Mouse (Mus musculus) layer of hippocampus, postnatal 10 days (tissue): ENCODE results near the gene Wnt3. TPM values are rescaled to one million over a fixed set of nuclear protein-coding genes. Genes with fewer than 3 reads are reported as not detected.

ENCODE experiments used
- DNase-seq, 2 experiments: peaks; one replicate each; pipeline ENCODE4 v3.0.0; 2021; ENCODE audit warnings: low spot score in 2 of 2
- total RNA-seq, 2 experiments: library from RNA; stranded (reverse); gene quantifications; 2 replicates each; pipeline ENCODE4 v1.2.3; 2021

Wnt3 gene
- total RNA-seq, 2 experiments from 2014 or later: 1.1 to 1.8 TPM

DNA sequence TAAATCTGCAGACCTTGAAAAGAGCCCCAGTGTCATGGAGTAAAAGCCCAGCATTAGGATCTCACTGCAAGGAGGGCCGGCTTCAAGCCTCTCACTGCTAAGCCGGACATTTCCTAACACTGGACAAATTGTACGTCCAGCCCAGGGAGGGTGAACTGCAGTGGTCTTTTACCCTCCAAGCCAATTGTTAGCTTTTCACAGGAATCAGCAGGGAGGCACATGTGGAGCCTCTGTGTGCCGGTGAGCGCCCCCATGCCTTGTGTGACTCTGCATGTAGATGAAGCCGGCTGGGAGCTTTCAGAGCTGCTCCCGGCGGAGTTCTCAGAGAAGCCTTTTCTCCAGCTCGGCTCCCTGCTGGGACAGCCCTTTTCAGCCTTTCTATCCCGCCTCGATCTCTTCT, 66.9 kb downstream of the Wnt3 start:
- peak; percentile 50 to 64 for DNase-seq

GRCm38 (mm10) chr11:103848287-103848686, 74.3 kb downstream of the Wnt3 start:
- DNase-seq: no peak

DNA sequence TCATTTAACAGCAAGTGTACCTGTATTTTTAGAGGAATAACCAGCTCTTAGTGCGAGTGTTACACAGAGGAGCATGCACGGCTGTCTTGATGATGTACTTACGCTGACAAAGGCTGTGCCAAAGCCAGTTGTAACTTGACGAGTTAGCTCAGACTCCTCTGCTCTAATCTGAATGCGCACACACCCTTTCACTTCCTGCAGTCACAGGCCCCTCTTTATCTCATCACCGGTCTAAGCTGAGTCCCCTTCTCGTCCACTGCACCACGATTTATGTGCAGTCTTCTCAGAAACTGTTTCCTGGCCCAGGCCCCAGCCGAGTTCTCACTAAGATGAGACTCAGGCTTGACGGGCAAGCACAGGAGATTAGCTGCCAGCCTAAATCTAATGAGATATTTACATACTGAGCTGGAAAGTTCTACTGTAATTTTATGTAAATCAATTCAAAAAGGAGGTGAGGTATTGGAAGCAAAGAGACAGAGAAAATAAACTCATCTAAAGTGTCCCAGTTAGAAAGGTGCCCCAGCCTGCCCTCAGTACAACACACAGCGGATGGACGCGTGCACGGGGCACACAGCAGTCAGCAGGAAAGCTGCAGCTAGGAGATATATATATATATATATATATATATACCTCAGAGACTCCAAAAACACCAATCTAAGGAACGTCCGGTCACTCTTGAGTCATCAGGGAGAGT, 78.8 kb downstream of the Wnt3 start:
- DNase-seq: no peak

DNA sequence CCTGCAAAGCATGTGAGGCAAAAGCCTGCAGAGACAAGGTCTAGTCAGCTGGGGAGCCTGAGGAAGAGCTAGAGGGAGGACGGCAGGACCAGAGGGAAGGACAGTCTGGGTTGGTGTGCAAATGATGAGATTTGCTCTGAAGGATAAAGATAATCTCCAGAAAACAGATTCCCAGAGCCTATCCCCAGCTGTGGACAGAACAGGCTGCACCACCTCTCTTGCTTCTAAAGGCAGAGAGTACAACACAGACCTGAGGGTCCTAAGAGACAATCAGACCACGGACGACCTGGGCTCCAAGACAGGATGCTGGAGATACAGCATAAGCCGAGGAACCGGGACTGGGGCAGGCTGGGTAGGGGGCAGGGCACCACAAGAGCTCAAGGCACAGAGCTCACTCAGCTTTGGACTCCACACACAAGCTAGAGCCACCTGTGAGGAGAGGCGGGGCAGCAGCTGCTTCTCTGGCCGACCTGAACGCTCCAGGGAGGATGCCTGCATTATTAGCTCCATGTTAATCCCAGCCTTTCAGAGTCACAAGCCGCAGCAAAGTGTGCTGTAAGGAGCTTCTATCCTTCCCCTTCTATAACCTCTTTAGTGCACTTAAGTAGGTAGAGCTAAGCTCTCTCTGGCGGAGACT, 79.5 kb downstream of the Wnt3 start:
- DNase-seq: no peak

DNA sequence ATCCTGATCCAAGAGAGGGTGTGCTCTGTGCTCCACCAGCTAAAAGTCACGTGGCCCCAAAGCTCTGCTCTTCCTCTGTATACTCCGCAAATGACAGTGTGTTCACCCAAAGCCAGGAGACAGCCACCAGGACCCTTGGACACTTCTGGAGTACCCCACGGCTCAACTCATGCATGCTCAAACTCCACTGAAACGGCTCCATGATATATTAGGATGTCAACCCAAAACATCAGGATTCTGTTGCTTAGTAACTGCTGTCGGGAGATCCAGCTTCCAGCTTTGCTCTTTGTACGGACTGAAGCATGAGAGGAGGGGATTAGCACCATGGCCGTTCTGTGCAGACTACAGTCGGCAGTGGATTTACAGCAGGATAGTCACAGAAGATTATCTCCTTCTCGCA, 80.3 kb downstream of the Wnt3 start:
- no peak for DNase-seq

DNA sequence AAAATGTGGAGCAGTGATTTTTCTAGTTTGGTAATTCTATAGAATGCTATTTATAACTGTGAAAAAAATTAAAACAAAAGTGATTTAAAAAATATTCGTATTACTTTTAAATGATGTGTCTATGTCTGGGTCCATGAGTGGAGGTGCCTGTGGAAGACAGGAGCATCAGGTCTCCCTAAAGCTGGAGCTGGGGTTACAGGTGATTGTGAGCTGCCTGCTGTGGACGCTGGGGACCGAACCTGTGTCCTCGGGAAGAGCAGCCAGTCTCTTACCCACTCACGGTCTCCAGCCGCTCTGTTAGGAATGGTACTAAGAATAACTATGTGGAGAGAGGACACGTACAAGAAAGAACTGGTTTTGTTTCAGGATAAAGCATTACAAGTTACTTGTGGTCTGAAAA, 82.7 kb downstream of the Wnt3 start:
- no peak for DNase-seq

- DNase-seq: no peak
Observed at GRCm38 (mm10) chr11:103858760-103859159, 84.8 kb downstream of the Wnt3 start.

DNA sequence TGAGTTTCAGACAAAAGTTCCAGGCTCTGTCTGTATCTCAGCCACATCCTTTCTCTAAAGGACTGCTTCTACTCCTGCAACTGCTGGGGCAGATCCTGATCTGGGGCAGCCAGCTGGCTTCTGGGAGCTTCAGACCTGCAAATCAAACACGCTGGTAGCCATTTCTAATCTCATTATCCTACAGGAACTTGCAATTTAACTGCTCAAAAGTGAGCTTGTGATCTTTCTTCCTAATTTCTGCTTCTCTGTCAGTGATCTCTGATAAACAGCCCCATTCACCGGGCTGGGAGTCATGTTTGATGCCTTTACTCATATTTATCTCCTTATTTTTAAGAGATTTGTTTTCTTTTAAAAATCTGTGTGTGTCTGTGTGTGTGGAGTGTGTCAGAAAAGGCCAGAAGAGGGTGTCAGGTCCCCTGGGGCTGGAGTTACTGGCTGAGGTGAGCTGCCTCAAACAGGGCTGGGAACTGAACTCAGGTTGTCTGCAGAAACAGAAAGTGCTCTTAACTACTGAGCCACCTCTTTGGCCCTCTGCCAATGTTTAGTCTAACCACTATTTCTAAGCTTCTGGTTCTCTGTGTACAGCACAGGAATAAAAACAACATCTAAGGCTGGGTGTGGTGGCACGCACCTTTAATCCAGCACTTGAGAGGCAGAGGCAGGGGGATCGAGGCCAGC, 86.1 kb downstream of the Wnt3 start:
- DNase-seq: no peak

GRCm38 (mm10) chr11:103862951-103863350, 89.0 kb downstream of the Wnt3 start:
- DNase-seq: no peak

- no peak for DNase-seq
Observed at GRCm38 (mm10) chr11:103864486-103864885, 90.5 kb downstream of the Wnt3 start.

- DNase-seq: no peak
Observed at GRCm38 (mm10) chr11:103865346-103865745, 91.4 kb downstream of the Wnt3 start.

Other genes starting within 250 kb of the Wnt3 start
- gene Gm884, start 153.0 kb upstream of the Wnt3 start, total RNA-seq: not detected
- gene Lyzl6, start 135.3 kb upstream of the Wnt3 start, total RNA-seq: not detected
- gene Rprml, start 124.6 kb upstream of the Wnt3 start, total RNA-seq: 100 to 1,000 TPM; 127 to 143 TPM
- gene Gosr2, start 76.3 kb upstream of the Wnt3 start, total RNA-seq: 10 to 100 TPM; 72.9 to 78.3 TPM
- under 1 TPM; 0.56 to 0.87 TPM for gene Wnt9b, start 24.3 kb upstream of the Wnt3 start, total RNA-seq
- gene Nsf, start 179.9 kb downstream of the Wnt3 start, total RNA-seq: 100 to 1,000 TPM; 602 to 697 TPM
- gene Arf2, start 192.6 kb downstream of the Wnt3 start, total RNA-seq: 10 to 100 TPM; 82.4 to 91.4 TPM